Mouse (Mus musculus) liver, embryonic 12.5 days (tissue): ENCODE results near the gene Rap1a. TPM values are rescaled to one million over a fixed set of nuclear protein-coding genes. Genes with fewer than 3 reads are reported as not detected.

Experiments
- ATAC-seq: fragments of 200-750 bp; cut with Nextera tagmentation; 2 replicates; pipeline ENCODE4 v1.8.0; 2017; ENCODE audit warnings: moderate number of reproducible peaks, mild to moderate bottlenecking, moderate library complexity
- H3K27ac ChIP-seq: fragments of 300-500 bp; sonication (generic); 2 replicates; pipeline ENCODE4 v1.5.1; 2016; ENCODE audit warnings: mild to moderate bottlenecking
- H3K27me3 ChIP-seq: fragments of 300-500 bp; sonication (generic); replicated peaks from 2 replicates; pipeline ENCODE4 v1.6.1; 2016; ENCODE audit warnings: mild to moderate bottlenecking, moderate library complexity
- H3K36me3 ChIP-seq: fragments of 300-500 bp; sonication (generic); 2 replicates; pipeline ENCODE4 v1.6.1; 2016; ENCODE audit warnings: mild to moderate bottlenecking, moderate library complexity
- H3K4me1 ChIP-seq: fragments of 300-500 bp; sonication (generic); 2 replicates; pipeline ENCODE4 v1.6.1; 2016
- H3K4me2 ChIP-seq: fragments of 300-500 bp; sonication (generic); 2 replicates; pipeline ENCODE4 v1.6.1; 2016; ENCODE audit warnings: mild to moderate bottlenecking, moderate library complexity
- H3K4me3 ChIP-seq: fragments of 300-500 bp; sonication (generic); 2 replicates; pipeline ENCODE4 v1.5.1; 2016; ENCODE audit warnings: mild to moderate bottlenecking, moderate library complexity
- H3K9ac ChIP-seq: fragments of 300-500 bp; sonication (generic); 2 replicates; pipeline ENCODE4 v1.6.1; 2016; ENCODE audit warnings: mild to moderate bottlenecking, moderate library complexity
- H3K9me3 ChIP-seq: fragments of 300-500 bp; sonication (generic); replicated peaks from 2 replicates; pipeline ENCODE4 v1.6.1; 2016; ENCODE audit warnings: mild to moderate bottlenecking, moderate library complexity
- WGBS: fragments of 180-500 bp; shearing (Covaris S2); methylation state at CpG from one replicate; pipeline ENCODE4 v1.1.7; 2016; ENCODE audit not compliant: insufficient replicate concordance; 5-methylcytosine and 5-hydroxymethylcytosine counted together
- polyA plus RNA-seq: library from polyadenylated mRNA; unstranded; fragments of >200 nt; fragmentation: Nextera tagmentation; extraction: Ambion mirVana; gene quantifications from 2 replicates; pipeline ENCODE4 v1.2.1, GENCODE M21; 2016

Rap1a gene
- polyA plus RNA-seq, 1 experiment from 2014 or later = 122 TPM

GRCm38 (mm10) chr3:105721681-105722201 lies 79.4 kb downstream of the Rap1a start:
- peaks cover 11% of the 10 kb centered on the region for H3K4me1 ChIP-seq
- ATAC-seq = no peak
- 40% methylated on average over 2 of the region's 2 CpGs for WGBS
- no peak overlapping the region for H3K9ac ChIP-seq
- no peaks in the 10 kb centered on the region for H3K9me3 ChIP-seq
- no peak overlapping the region for H3K4me2 ChIP-seq
- peaks cover 11% of the 10 kb centered on the region for H3K36me3 ChIP-seq
- H3K27me3 ChIP-seq = no peaks in the 10 kb centered on the region
- no peak overlapping the region for H3K27ac ChIP-seq
- no peak overlapping the region for H3K4me3 ChIP-seq

DNA sequence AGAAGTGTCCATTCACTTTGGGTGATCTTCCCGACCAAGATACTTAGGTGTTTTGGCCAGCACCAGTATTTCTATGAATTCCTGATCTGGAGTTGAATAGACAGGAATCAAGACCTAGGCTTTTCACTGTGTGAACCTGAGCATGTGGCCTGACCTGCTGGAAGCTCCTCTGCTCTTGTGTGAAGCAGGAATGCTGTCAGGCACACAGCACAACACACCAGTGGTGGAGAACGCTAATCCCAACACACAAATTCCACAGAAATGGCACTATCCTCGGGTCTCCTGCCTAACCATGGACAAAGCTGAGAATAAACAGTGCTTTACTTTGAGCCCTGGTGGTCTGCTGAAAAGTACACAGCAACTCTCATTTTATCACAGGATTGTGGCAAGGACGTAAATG lies 80.6 kb downstream of the Rap1a start:
- peaks cover 7% of the 10 kb centered on the region for H3K36me3 ChIP-seq
- H3K4me1 ChIP-seq = peaks cover 17% of the 10 kb centered on the region
- no peak overlapping the region for H3K9ac ChIP-seq
- no peak overlapping the region for H3K4me2 ChIP-seq
- no peak for ATAC-seq
- no peaks in the 10 kb centered on the region for H3K9me3 ChIP-seq
- H3K27ac ChIP-seq = no peak overlapping the region
- H3K27me3 ChIP-seq = no peaks in the 10 kb centered on the region
- 63% methylated on average over 4 of the region's 4 CpGs for WGBS
- H3K4me3 ChIP-seq = no peak overlapping the region

- ATAC-seq = no peak
- H3K9ac ChIP-seq = no peak overlapping the region
- H3K36me3 ChIP-seq = 0 out of 2 replicates have a peak, but pooled peaks cover 3% of the 10 kb centered on the region
- 44% methylated on average over 4 of the region's 4 CpGs for WGBS
- no peak overlapping the region for H3K27ac ChIP-seq
- no peaks in the 10 kb centered on the region for H3K27me3 ChIP-seq
- H3K4me2 ChIP-seq = no peak overlapping the region
- no peak overlapping the region for H3K4me3 ChIP-seq
- peaks cover 17% of the 10 kb centered on the region for H3K4me1 ChIP-seq
- no peaks in the 10 kb centered on the region for H3K9me3 ChIP-seq
These were observed 81.2 kb downstream of the Rap1a start for GRCm38 (mm10) chr3:105719979-105720378.

DNA sequence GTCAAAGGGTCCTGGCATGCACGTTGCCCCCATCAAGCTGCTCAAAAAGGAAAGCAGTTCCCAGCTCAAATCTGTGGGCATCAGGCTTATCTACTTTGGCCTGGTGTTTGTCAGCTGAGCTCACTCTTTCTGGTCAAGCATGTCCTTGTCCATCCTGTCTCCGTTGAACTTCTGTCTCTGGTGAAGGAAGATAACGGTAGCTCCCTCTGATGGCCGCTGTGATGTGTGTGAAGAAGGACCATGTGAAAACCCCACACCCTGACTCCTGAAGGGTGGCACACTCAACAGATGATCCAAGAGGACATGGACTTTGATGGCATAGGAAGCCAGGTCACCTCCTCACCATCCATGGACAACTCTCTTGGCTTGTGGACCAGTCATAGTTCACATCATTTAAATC lies 82.4 kb downstream of the Rap1a start:
- no peaks in the 10 kb centered on the region for H3K9me3 ChIP-seq
- H3K36me3 ChIP-seq = no peaks in the 10 kb centered on the region
- 19% methylated on average over 4 of the region's 4 CpGs for WGBS
- 0 out of 2 replicates have a peak, but pooled peaks cover 3% of the 10 kb centered on the region for H3K27me3 ChIP-seq
- H3K4me3 ChIP-seq = no peak overlapping the region
- no peak for ATAC-seq
- no peak overlapping the region for H3K27ac ChIP-seq
- H3K4me1 ChIP-seq = peaks cover 17% of the 10 kb centered on the region
- no peak overlapping the region for H3K9ac ChIP-seq
- no peak overlapping the region for H3K4me2 ChIP-seq

DNA sequence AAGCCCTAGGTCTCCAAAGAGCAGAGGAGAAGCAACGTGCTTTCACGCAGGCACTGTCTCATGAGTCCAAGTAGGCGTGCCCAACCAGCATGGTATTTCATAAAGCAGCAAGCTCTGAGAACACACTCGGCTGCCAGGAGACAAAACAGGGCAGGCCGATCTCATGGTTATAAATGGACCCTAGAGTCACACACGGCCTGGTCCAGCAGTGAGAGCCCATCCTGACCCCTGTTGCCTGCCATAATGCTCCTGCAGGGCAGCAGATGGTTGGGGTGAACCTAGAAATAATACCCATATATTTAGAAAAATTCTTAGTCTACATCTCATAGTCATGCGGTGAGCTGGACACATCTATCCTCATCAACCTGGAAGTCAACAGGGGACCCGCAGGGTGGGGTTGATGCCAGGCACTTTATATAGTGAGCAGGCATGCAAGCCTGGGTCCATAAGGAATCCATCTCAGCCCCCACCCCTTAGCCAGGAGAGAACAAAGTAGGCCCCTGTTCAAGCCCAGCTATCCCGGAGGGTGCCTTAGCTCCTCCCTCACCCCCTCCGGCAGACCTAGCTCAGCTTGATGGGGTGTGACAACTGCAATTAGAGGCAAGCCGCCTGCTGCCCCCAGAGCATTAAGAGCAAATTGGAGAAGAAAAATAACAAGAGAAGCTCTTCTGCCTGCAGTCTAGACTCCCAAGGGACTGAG lies 83.1 kb downstream of the Rap1a start:
- WGBS = 71% methylated on average over 11 of the region's 11 CpGs

DNA sequence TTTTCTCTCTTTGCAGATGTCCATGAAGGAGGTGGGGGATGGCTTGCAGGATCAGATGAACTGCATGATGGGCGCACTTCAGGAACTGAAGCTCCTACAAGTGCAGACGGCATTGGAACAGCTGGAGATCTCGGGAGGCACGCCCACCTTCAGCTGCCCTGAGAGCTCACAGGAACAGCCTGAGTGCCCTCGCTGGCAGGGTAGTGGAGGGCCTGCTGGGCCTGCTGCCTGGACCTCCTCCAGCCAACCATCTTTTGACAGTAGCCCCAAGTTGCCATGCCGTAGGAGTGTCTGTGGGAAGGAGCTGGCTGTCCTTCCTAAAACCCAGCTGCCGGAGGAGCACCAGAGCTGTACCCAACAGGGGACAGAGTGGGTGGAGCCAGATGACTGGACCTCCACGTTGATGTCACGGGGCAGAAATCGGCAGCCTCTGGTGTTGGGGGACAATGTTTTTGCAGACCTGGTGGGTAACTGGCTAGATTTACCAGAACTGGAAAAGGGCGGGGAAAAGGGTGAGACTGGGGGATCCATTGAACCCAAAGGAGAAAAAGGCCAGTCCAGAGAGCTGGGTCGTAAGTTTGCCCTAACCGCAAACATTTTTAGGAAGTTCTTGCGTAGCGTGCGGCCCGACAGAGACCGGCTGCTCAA lies 84.7 kb downstream of the Rap1a start:
- Histone ChIP-seq H3K9ac (no peak overlapping the region), H3K27ac (no peak overlapping the region), H3K9me3 (no peaks in the 10 kb centered on the region), H3K4me3 (no peak overlapping the region), H3K27me3 (peaks cover 9% of the 10 kb centered on the region; the same call in 1 of the 2 replicates), H3K4me1 (peaks cover 17% of the 10 kb centered on the region), H3K4me2 (no peak overlapping the region), H3K36me3 (no peaks in the 10 kb centered on the region)
- 65% methylated on average over 18 of the region's 18 CpGs for whole genome bisulfite sequencing
- ATAC-seq = no peak

More for the DNA sequence above, 83.1 kb downstream of the Rap1a start:
- no peaks in the 10 kb centered on the region for H3K9me3 ChIP-seq
- H3K36me3 ChIP-seq = no peaks in the 10 kb centered on the region
- H3K27ac ChIP-seq = no peak overlapping the region
- H3K4me2 ChIP-seq = no peak overlapping the region
- no peak overlapping the region for H3K9ac ChIP-seq
- H3K27me3 ChIP-seq = peaks cover 6% of the 10 kb centered on the region; the same call in 1 of the 2 replicates
- H3K4me3 ChIP-seq = no peak overlapping the region
- H3K4me1 ChIP-seq = peaks cover 17% of the 10 kb centered on the region
- ATAC-seq = no peak

- Histone ChIP-seq H3K9ac (no peak overlapping the region), H3K36me3 (no peaks in the 10 kb centered on the region), H3K27ac (no peak overlapping the region), H3K9me3 (no peaks in the 10 kb centered on the region), H3K4me1 (peaks cover 12% of the 10 kb centered on the region), H3K4me3 (no peak overlapping the region), H3K27me3 (peaks cover 20% of the 10 kb centered on the region; the same call in 1 of the 2 replicates), H3K4me2 (no peak overlapping the region)
- no peak for ATAC-seq
These were observed 86.3 kb downstream of the Rap1a start for GRCm38 (mm10) chr3:105714820-105715167.

DNA sequence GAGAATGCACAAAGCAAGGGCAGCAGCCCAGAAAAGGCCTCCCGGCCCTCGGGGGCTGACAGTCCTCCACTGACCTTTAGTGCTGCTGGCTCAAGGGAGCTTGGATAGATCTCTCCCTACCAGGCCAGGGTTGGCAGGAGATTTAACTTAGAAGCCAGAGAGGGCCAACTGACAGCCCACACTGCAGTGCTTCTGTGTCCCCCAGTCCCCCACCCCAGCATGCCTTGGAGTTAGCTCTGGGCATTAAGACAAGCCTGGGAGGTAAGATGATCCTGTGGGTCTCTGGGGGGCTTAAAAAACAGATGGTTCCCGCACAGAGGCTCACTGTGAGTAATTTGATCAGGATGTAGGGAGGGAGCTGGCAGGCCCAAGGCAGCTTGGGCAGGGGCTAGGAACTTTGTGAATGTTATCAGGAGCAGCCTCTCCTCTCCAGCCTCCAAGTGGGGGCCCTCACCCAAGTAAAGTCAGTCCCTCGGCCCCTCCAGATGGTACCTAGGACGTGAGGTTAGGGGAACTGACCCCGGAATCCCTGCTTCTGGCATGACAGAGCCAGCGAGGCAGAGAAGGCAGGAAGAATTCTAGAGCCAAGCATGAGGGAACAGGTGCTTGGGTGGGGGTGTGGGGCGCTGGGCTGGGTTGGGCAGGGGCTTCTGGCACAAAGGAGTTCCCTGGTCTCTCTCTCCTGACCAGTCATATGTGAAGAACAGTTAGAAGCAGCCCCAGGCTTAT lies 86.9 kb downstream of the Rap1a start:
- Histone ChIP-seq H3K36me3 (no peaks in the 10 kb centered on the region), H3K4me1 (peaks cover 12% of the 10 kb centered on the region), H3K27ac (no peak overlapping the region), H3K9ac (no peak overlapping the region), H3K4me2 (no peak overlapping the region), H3K27me3 (peaks cover 23% of the 10 kb centered on the region), H3K4me3 (no peak overlapping the region), H3K9me3 (no peaks in the 10 kb centered on the region)
- no peak for ATAC-seq
- WGBS = 46% methylated on average over 8 of the region's 8 CpGs

GRCm38 (mm10) chr3:105712827-105713226 lies 88.3 kb downstream of the Rap1a start:
- no peak for ATAC-seq
- H3K27me3 ChIP-seq = peaks cover 36% of the 10 kb centered on the region
- H3K9ac ChIP-seq = no peak overlapping the region
- no peak overlapping the region for H3K27ac ChIP-seq
- no peaks in the 10 kb centered on the region for H3K36me3 ChIP-seq
- peaks cover 6% of the 10 kb centered on the region; the same call in 1 of the 2 replicates for H3K4me1 ChIP-seq
- no peak overlapping the region for H3K4me2 ChIP-seq
- no peak overlapping the region for H3K4me3 ChIP-seq
- no peaks in the 10 kb centered on the region for H3K9me3 ChIP-seq

DNA sequence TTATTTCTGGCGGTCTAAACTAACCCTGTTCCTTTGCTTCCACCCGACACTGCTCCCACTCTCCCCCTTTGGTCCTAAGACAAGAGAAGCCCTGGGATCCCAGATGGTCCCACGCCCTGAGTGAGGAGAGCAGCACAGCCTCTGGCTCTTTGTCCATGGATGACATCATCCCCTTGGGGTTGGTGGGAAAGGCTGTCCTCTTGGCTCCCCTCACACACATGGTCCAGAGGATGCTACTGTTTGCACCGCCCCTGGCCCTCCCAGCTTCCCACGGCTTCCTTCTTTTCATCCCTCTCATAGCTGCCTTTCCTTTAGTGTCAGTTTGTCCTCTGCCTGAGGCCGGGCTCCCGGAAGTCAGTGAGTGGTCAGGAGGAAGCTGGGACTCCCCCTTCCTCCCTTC lies 89.4 kb downstream of the Rap1a start:
- Histone ChIP-seq H3K27ac (no peak overlapping the region), H3K36me3 (no peaks in the 10 kb centered on the region), H3K4me2 (no peak overlapping the region), H3K27me3 (peaks cover 47% of the 10 kb centered on the region), H3K9ac (no peak overlapping the region), H3K4me1 (peaks cover 6% of the 10 kb centered on the region; the same call in 1 of the 2 replicates), H3K9me3 (no peaks in the 10 kb centered on the region), H3K4me3 (no peak overlapping the region)
- no peak for ATAC-seq
- 43% methylated on average over 7 of the region's 7 CpGs for WGBS

- Histone ChIP-seq H3K4me1 (peaks cover 7% of the 10 kb centered on the region), H3K9ac (no peak overlapping the region), H3K4me2 (no peak overlapping the region), H3K4me3 (no peak overlapping the region), H3K27ac (no peak overlapping the region), H3K27me3 (peaks cover 62% of the 10 kb centered on the region), H3K9me3 (no peaks in the 10 kb centered on the region), H3K36me3 (no peaks in the 10 kb centered on the region)
- no peak for ATAC-seq
- WGBS = 65% methylated on average over 6 of the region's 6 CpGs
These were observed 90.9 kb downstream of the Rap1a start for GRCm38 (mm10) chr3:105710246-105710645.

DNA sequence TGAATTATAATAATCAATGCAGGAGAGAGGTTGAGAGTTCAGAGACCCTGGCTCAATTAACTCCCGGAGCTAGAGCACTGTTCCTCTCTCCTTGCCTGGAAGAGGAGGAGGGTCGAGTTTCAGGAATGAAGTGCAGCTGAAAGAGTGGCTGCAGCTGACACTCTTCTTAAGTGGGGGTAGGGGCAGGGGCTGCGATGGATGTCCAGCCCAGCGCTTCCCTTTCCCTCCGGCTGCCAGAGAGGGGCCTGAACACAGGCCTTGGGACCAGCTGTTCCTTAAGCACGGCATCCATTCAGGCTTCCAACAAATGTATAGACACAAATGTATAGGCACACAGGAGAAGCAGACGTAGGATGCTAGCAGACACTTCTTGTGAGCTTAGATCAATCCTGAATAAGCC lies 93.5 kb downstream of the Rap1a start:
- no peak overlapping the region for H3K9ac ChIP-seq
- peaks cover 32% of the 10 kb centered on the region for H3K4me1 ChIP-seq
- no peak for ATAC-seq
- H3K36me3 ChIP-seq = no peaks in the 10 kb centered on the region
- no peak overlapping the region for H3K27ac ChIP-seq
- H3K9me3 ChIP-seq = no peaks in the 10 kb centered on the region
- H3K4me3 ChIP-seq = no peak overlapping the region
- 57% methylated on average over 7 of the region's 7 CpGs for WGBS
- no peak overlapping the region for H3K4me2 ChIP-seq
- H3K27me3 ChIP-seq = peaks cover 59% of the 10 kb centered on the region
